Mouse (Mus musculus): ENCODE data around the gene Traf3ip3.

- no peak for TF ChIP-seq POLR2AphosphoS2 (IDR thresholded peaks at IDR 0.05; ENCODE audit: low read length)
- TF ChIP-seq CTCF (IDR thresholded peaks at IDR 0.05 in 2 of 3, conservative IDR thresholded peaks at IDR 0.05 in 1 of 3; ENCODE audit: control insufficient read depth in 1 of 3, insufficient read depth in 1 of 3, low read depth in 2 of 3, low read length in 3 of 3, poor library complexity in 1 of 3, severe bottlenecking in 1 of 3) = no peak
- TF ChIP-seq POLR2A (IDR thresholded peaks at IDR 0.05; ENCODE audit: control insufficient read depth in 1 of 2, insufficient read depth in 1 of 2, low read depth in 1 of 2, low read length in 2 of 2, poor library complexity in 1 of 2) = no peak
- TF ChIP-seq TAL1 (IDR thresholded peaks at IDR 0.05; ENCODE audit: low read length) = no peak
- TF ChIP-seq TCF12 (IDR thresholded peaks at IDR 0.05; ENCODE audit: low read depth, low read length) = no peak
- no peak for TF ChIP-seq CHD2 (IDR thresholded peaks at IDR 0.05; ENCODE audit: low read length)
- no peak for TF ChIP-seq MAZ (IDR thresholded peaks at IDR 0.05; ENCODE audit: low read depth, low read length)
- no peak for TF ChIP-seq RAD21 (IDR thresholded peaks at IDR 0.05; ENCODE audit: low read depth, low read length)
- no peak for TF ChIP-seq TBP (IDR thresholded peaks at IDR 0.05; ENCODE audit: low read depth, low read length)
- TF ChIP-seq USF1 (IDR thresholded peaks at IDR 0.05; ENCODE audit: low read depth, low read length) = no peak
- no peak for TF ChIP-seq GATA1 (IDR thresholded peaks at IDR 0.05; ENCODE audit: low read depth, low read length)
Measured at GRCm38 (mm10) chr1:193244235-193244634, 42.7 kb upstream of the Traf3ip3 start.

Data from MEL (cell line).